Mouse (Mus musculus) CH12.LX (cell line): ENCODE results near the gene Rcan2.

Source experiments
- CTCF ChIP-seq, 2 experiments: IDR thresholded peaks in 1 of 2; conservative IDR thresholded peaks in 1 of 2; 2 replicates each; pipeline ENCODE4 v1.5.1; 2011 to 2012; ENCODE audit warnings: low read depth in 2 of 2, low read length in 2 of 2, improper control_type of control experiment in 1 of 2, inconsistent platforms in 1 of 2, mild to moderate bottlenecking in 1 of 2, moderate library complexity in 1 of 2
- EP300 ChIP-seq: IDR thresholded peaks from 2 replicates; pipeline ENCODE4 v1.6.1; 2011; ENCODE audit warnings: low read length, improper control_type of control experiment
- HCFC1 ChIP-seq: IDR thresholded peaks from 2 replicates; pipeline ENCODE4 v1.6.1; 2012; ENCODE audit warnings: low read depth, mild to moderate bottlenecking, inconsistent platforms, low read length, improper control_type of control experiment
- JUND ChIP-seq: conservative IDR thresholded peaks from 2 replicates; pipeline ENCODE4 v1.6.1; 2011; ENCODE audit warnings: low read depth, low read length, improper control_type of control experiment
- KAT2A ChIP-seq: IDR thresholded peaks from 2 replicates; pipeline ENCODE4 v1.6.1; 2012; ENCODE audit warnings: low read length, improper control_type of control experiment, inconsistent platforms; ENCODE audit not compliant: insufficient replicate concordance
- MAX ChIP-seq: IDR thresholded peaks from 2 replicates; pipeline ENCODE4 v1.6.1; 2011; ENCODE audit warnings: low read length, improper control_type of control experiment
- NRF1 ChIP-seq: IDR thresholded peaks from 2 replicates; pipeline ENCODE4 v1.6.1; 2014; ENCODE audit warnings: low read depth, mild to moderate bottlenecking, inconsistent platforms, low read length, improper control_type of control experiment, moderate library complexity
- POLR2A ChIP-seq: IDR thresholded peaks from 2 replicates; pipeline ENCODE4 v1.6.1; 2011; ENCODE audit warnings: low read depth, mild to moderate bottlenecking, improper control_type of control experiment, low read length
- POLR2AphosphoS2 ChIP-seq: IDR thresholded peaks from 2 replicates; pipeline ENCODE4 v1.6.1; 2011; ENCODE audit warnings: low read depth, low read length, improper control_type of control experiment
- SMC3 ChIP-seq: IDR thresholded peaks from 2 replicates; pipeline ENCODE4 v1.6.1; 2011; ENCODE audit warnings: low read depth, low read length, improper control_type of control experiment
- TBP ChIP-seq: conservative IDR thresholded peaks from 2 replicates; pipeline ENCODE4 v1.6.1; 2011; ENCODE audit warnings: low read depth, low read length, improper control_type of control experiment
- UBTF ChIP-seq: IDR thresholded peaks from 2 replicates; pipeline ENCODE4 v1.6.1; 2012; ENCODE audit warnings: low read depth, mild to moderate bottlenecking, inconsistent platforms, low read length, improper control_type of control experiment, moderate library complexity
- USF1 ChIP-seq: IDR thresholded peaks from 2 replicates; pipeline ENCODE4 v1.6.1; 2014; ENCODE audit warnings: low read depth, mild to moderate bottlenecking, inconsistent platforms, low read length, improper control_type of control experiment
- ZKSCAN1 ChIP-seq: IDR thresholded peaks from 2 replicates; pipeline ENCODE4 v1.6.1; 2012; ENCODE audit warnings: low read depth, inconsistent platforms, low read length, improper control_type of control experiment, borderline replicate concordance

- TF ChIP-seq KAT2A: no peak
- no peak for TF ChIP-seq EP300
- no peak for TF ChIP-seq JUND
- no peak for TF ChIP-seq HCFC1
- no peak for TF ChIP-seq CTCF (conservative IDR thresholded peaks at IDR 0.05 in 1 of 2, IDR thresholded peaks at IDR 0.05 in 1 of 2; ENCODE audit: low read depth in 2 of 2, low read length in 2 of 2)
- no peak for TF ChIP-seq ZKSCAN1
- no peak for TF ChIP-seq USF1
- no peak for TF ChIP-seq TBP
- TF ChIP-seq MAX: no peak
- no peak for TF ChIP-seq POLR2A
- no peak for TF ChIP-seq POLR2AphosphoS2
- TF ChIP-seq NRF1: no peak
- TF ChIP-seq UBTF: no peak
- no peak for TF ChIP-seq SMC3
Observed at GRCm38 (mm10) chr17:43990957-43991383, 189.8 kb downstream of the Rcan2 start.
